Mouse (Mus musculus) B cell, adult 67 days (primary cell): ENCODE data around the gene Stim2. TPM values are rescaled to one million over a fixed set of nuclear protein-coding genes. Genes with fewer than 3 reads are reported as not detected.

Experiments used
- total RNA-seq, 2 experiments: library from RNA; stranded (reverse); gene quantifications; 4 replicates each; pipeline ENCODE4 v1.2.4; 2023

Gene Stim2
- 10 to 100 TPM; 58.5 to 77.6 TPM for total RNA-seq

GRCm38 (mm10) chr5:53998146-53998742, at the start of gene Stim2:
Gene Stim2 (plus strand): TSS chr5:53998499.

Other genes starting within 250 kb of the Stim2 start
- gene Tbc1d19, start 188.9 kb upstream of the Stim2 start, total RNA-seq = 1 to 10 TPM; 4.7 to 8.8 TPM